Mouse (Mus musculus) embryonic fibroblast, embryonic 13.5 days (primary cell): ENCODE measurements around the gene Olfr642. TPM values are rescaled to one million over a fixed set of nuclear protein-coding genes. Genes with fewer than 3 reads are reported as not detected.

Source experiments
- H3K27ac ChIP-seq: 2 replicates; pipeline ENCODE4 v1.5.1; 2012; ENCODE audit warnings: low read length, control low read depth, inconsistent platforms; ENCODE audit not compliant: insufficient read depth
- H3K4me1 ChIP-seq: 2 replicates; pipeline ENCODE4 v1.6.1; 2011; ENCODE audit warnings: low read length; ENCODE audit not compliant: control insufficient read depth, insufficient read depth
- H3K4me3 ChIP-seq: 2 replicates; pipeline ENCODE4 v1.5.1; 2011; ENCODE audit warnings: mild to moderate bottlenecking, control low read depth, low read length; ENCODE audit not compliant: insufficient read depth
- CTCF ChIP-seq: IDR thresholded peaks from 2 replicates; pipeline ENCODE4 v1.5.1; 2011; ENCODE audit warnings: mild to moderate bottlenecking, control low read depth, low read length, moderate library complexity, borderline replicate concordance; ENCODE audit not compliant: insufficient read depth
- POLR2A ChIP-seq: IDR thresholded peaks from 2 replicates; pipeline ENCODE4 v1.6.1; 2011; ENCODE audit warnings: low read depth, mild to moderate bottlenecking, control low read depth, low read length, moderate library complexity
- polyA plus RNA-seq: library from polyadenylated mRNA; stranded (reverse); fragments of >200 nt; gene quantifications from 2 replicates; pipeline ENCODE4 v1.2.4, GENCODE M21; 2011; ENCODE audit warnings: low read depth; ENCODE audit not compliant: missing spikeins, insufficient read length

Olfr642 gene
- polyA plus RNA-seq: not detected in 2 replicates

- TF ChIP-seq CTCF (no peak), POLR2A (no peak)
- Histone ChIP-seq H3K4me1 (no peaks in the 10 kb centered on the region), H3K27ac (no peak within 1 kb of the TSS), H3K4me3 (no peak within 1 kb of the TSS)
These were observed at the start of gene Olfr642 for GRCm38 (mm10) chr7:104052566-104052965. Gene Olfr642, minus strand, starts transcription at chr7:104052666.

- no peaks in the 10 kb centered on the region for H3K4me1 ChIP-seq
- no peak for TF ChIP-seq CTCF
- TF ChIP-seq POLR2A: no peak
These were observed 32.9 kb upstream of the Olfr642 start, which contains the start of gene Olfr645 for GRCm38 (mm10) chr7:104085365-104085764. Gene Olfr645, minus strand, starts transcription at chr7:104085465.

GRCm38 (mm10) chr7:104071769-104072168, 19.3 kb upstream of the Olfr642 start, which contains the start of gene Olfr644:
Gene Olfr644, minus strand, starts transcription at chr7:104071869.
- Histone ChIP-seq H3K4me3 (no peak within 1 kb of the TSS), H3K27ac (no peak within 1 kb of the TSS), H3K4me1 (no peaks in the 10 kb centered on the region)
- TF ChIP-seq CTCF (no peak), POLR2A (no peak)

More at GRCm38 (mm10) chr7:104085365-104085764, 32.9 kb upstream of the Olfr642 start, which contains the start of gene Olfr645:
- Histone ChIP-seq H3K4me3 (no peak within 1 kb of the TSS), H3K27ac (no peak within 1 kb of the TSS)

GRCm38 (mm10) chr7:104061345-104061744, 8.9 kb upstream of the Olfr642 start, which contains the start of gene 4930516K23Rik:
Gene 4930516K23Rik, minus strand, starts transcription at chr7:104061445.
- Histone ChIP-seq H3K4me1 (no peaks in the 10 kb centered on the region), H3K27ac (no peak within 1 kb of the TSS), H3K4me3 (no peak within 1 kb of the TSS)
- TF ChIP-seq POLR2A (no peak), CTCF (no peak)

- H3K4me3 ChIP-seq: no peak overlapping the region
- H3K27ac ChIP-seq: no peak overlapping the region
- no peak for TF ChIP-seq POLR2A
- TF ChIP-seq CTCF: no peak
- no peaks in the 10 kb centered on the region for H3K4me1 ChIP-seq
These were observed 6.7 kb upstream of the Olfr642 start for GRCm38 (mm10) chr7:104059215-104059614.

GRCm38 (mm10) chr7:104050745-104051144, 1.7 kb downstream of the Olfr642 start:
- Histone ChIP-seq H3K4me1 (no peaks in the 10 kb centered on the region), H3K27ac (no peak overlapping the region), H3K4me3 (no peak overlapping the region)
- TF ChIP-seq POLR2A (no peak), CTCF (no peak)

GRCm38 (mm10) chr7:104035145-104035544, 17.3 kb downstream of the Olfr642 start, which contains the start of gene Olfr641:
Gene Olfr641, plus strand, starts transcription at chr7:104035445.
- Histone ChIP-seq H3K4me1 (no peaks in the 10 kb centered on the region), H3K27ac (no peak within 1 kb of the TSS), H3K4me3 (no peak within 1 kb of the TSS)
- no peak for TF ChIP-seq POLR2A
- no peak for TF ChIP-seq CTCF

GRCm38 (mm10) chr7:104026978-104027377, 25.5 kb downstream of the Olfr642 start:
- no peak overlapping the region for H3K27ac ChIP-seq
- no peak overlapping the region for H3K4me3 ChIP-seq
- H3K4me1 ChIP-seq: no peaks in the 10 kb centered on the region
- TF ChIP-seq CTCF: no peak
- TF ChIP-seq POLR2A: no peak

GRCm38 (mm10) chr7:104025473-104025872, 27.0 kb downstream of the Olfr642 start, which contains the start of gene Olfr640:
Gene Olfr640, minus strand, starts transcription at chr7:104025573.
- Histone ChIP-seq H3K4me3 (no peak within 1 kb of the TSS), H3K4me1 (no peaks in the 10 kb centered on the region), H3K27ac (no peak within 1 kb of the TSS)
- no peak for TF ChIP-seq POLR2A
- TF ChIP-seq CTCF: no peak

GRCm38 (mm10) chr7:104021651-104022050, 30.8 kb downstream of the Olfr642 start:
- TF ChIP-seq CTCF: no peak
- TF ChIP-seq POLR2A: no peak
- Histone ChIP-seq H3K4me1 (no peaks in the 10 kb centered on the region), H3K27ac (no peak overlapping the region), H3K4me3 (no peak overlapping the region)
